Mouse (Mus musculus) lung, adult 2 months (tissue): ENCODE data around the gene Acot11.

ENCODE experiments used
- CTCF ChIP-seq: fragments of 200-500 bp; IDR thresholded peaks from 2 replicates; pipeline ENCODE4 v1.5.1; 2011; ENCODE audit warnings: mild to moderate bottlenecking, low read length, control low read depth; ENCODE audit not compliant: insufficient read depth
- POLR2A ChIP-seq: fragments of 200-500 bp; IDR thresholded peaks from 2 replicates; pipeline ENCODE4 v1.6.1; 2011; ENCODE audit warnings: low read depth, mild to moderate bottlenecking, control low read depth, low read length, borderline replicate concordance; ENCODE audit errors: extremely low read depth

GRCm38 (mm10) chr4:106785345-106785744 is 19.5 kb downstream of the Acot11 start:
- TF ChIP-seq CTCF (no peak), POLR2A (no peak)
